Mouse (Mus musculus) brain, embryonic 18.5 days (tissue): Measurements from ENCODE around the gene Entpd7.

Experiments
- DNase-seq: peaks from one replicate; pipeline ENCODE4 v3.0.0-alpha.2; 2012; ENCODE audit warnings: low read depth, low spot score

Entpd7 gene

GRCm38 (mm10) chr19:43769366-43769960 lies 80.0 kb downstream of the Entpd7 start:
- no peak for DNase-seq

- DNase-seq, result no peak
Observed at GRCm38 (mm10) chr19:43770584-43770983, 81.1 kb downstream of the Entpd7 start.

DNA sequence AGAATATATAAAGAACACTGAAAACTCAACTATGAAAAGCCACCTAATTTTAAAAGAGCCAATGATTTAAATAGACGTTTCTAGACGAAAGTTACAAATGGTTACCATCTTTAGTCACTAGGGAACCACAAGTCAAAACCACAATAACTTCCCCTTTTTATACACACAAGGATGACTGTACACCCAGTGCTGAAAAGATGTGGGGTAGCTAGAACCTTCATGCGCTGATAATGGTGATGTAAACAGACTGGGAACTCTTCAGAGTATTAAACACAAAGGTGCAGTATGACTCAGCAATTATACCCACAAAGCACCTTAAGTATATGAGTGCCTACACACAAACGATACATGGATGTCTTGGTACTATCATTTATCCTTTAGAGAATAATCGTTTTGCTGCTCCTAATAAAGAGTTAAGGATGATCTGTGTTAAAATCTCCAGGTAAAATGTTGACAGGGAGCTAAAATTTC lies 82.1 kb downstream of the Entpd7 start:
- DNase-seq, result no peak

- no peak for DNase-seq
Observed at GRCm38 (mm10) chr19:43772311-43772710, 82.8 kb downstream of the Entpd7 start.

DNA sequence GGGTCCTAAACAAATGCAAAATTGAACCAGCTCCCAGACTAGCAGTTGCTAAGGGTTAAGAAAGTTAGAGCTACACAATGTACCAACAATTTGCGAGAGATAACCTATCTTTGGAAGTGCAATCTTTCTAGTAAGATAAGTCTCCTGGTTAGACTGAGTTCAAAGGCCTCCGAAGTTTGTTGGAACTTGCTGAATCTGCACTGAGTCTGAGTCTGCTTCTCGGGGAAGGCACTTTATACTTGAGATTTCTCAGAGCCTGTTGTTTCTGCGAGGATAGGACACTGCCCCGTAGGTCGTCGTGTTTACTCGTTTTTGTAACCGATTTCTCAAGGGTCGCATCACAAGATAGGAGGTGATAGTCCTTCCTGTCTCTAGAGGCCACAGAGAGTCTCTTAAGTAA lies 86.0 kb downstream of the Entpd7 start:
- no peak for DNase-seq

GRCm38 (mm10) chr19:43776561-43776960 lies 87.1 kb downstream of the Entpd7 start:
- no peak for DNase-seq

GRCm38 (mm10) chr19:43777308-43777707 lies 87.8 kb downstream of the Entpd7 start:
- DNase-seq, result no peak

DNA sequence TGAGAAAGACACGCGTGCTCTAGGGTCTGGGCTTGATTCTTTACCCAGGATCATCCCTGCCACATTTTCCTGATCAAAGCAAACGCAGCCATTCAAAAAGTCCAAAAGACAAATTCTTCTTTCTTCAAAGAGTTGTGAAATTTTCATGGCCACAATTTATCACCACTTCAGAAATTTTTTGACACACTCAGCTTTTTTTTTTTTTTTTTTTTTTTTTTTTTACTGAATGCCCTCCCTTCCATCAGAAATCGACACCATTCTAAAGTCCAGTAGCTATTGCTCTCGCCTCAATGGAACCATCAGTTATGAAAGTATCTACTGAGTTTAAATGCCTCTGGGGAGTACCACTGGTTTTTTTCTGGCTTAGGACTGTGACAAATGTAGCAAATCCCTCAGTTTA lies 90.9 kb downstream of the Entpd7 start:
- no peak for DNase-seq

GRCm38 (mm10) chr19:43781980-43782379 lies 92.5 kb downstream of the Entpd7 start, which contains the start of gene Abcc2:
Gene Abcc2, plus strand, starts transcription at chr19:43782192.
- no peak for DNase-seq
